Comparison of ENCODE assay signal across 14 mouse cellular contexts in the genomic region with DNA sequence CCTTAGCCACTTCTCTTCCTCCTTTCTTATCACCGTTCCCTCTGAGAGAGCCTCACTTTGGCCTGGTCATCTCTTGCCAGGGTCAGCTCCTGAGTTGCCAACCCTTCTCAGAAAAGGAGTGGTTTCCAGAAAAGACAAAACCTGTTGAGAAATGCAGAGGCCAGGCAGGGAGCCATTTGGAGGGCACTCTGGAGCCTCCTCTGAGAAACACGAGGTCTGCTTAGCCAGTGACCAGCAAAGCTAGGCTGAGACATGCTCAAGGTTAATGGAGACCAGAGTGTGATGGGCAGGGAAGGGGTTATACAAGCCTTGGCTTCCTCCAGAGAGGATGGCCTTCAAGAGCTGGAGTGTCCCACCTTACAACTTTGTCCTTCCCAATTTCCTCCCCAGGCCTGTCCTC.
"Had no signal": no experiment of that assay in that cellular context is flagged by ENCODE, and none has a peak within 500 bp of the region (broad histone marks: within the 10 kb centered on the region; RNA-seq: fewer than 3 reads in every experiment).

No protein-coding gene starts in this region.

- H3K27me3 ChIP-seq: liver, embryonic 12.5 days; liver, embryonic 15.5 days; lung, embryonic 15.5 days had no signal

- DNase-seq: kidney, adult 9 months; kidney, postnatal 14 days; layer of hippocampus, adult 9-11 months; lung, adult 18-20 months; lung, postnatal 10 days; lung, postnatal 36 days; midbrain, embryonic 14.5 days; thymus, adult 18-20 months; thymus, postnatal 36 days had no signal

- H3K4me1 ChIP-seq: lung, embryonic 15.5 days had no signal

- H3K9me3 ChIP-seq: liver, embryonic 12.5 days; liver, embryonic 15.5 days; lung, embryonic 15.5 days had no signal

- H3K4me2 ChIP-seq: liver, embryonic 12.5 days; liver, embryonic 15.5 days; lung, embryonic 15.5 days; midbrain, embryonic 11.5 days had no signal

- H3K4me3 ChIP-seq: layer of hippocampus, adult 2 months; liver, embryonic 12.5 days; liver, embryonic 15.5 days; lung, embryonic 15.5 days had no signal

- H3K9ac ChIP-seq: liver, embryonic 12.5 days; liver, embryonic 15.5 days; lung, embryonic 15.5 days had no signal

- H3K27ac ChIP-seq: layer of hippocampus, adult 2 months; liver, embryonic 12.5 days; liver, embryonic 15.5 days; lung, embryonic 15.5 days had no signal

- H3K36me3 ChIP-seq: liver, embryonic 12.5 days; liver, embryonic 15.5 days; lung, embryonic 15.5 days had no signal

- ATAC-seq: liver, embryonic 12.5 days had no signal
